Mouse (Mus musculus) embryonic facial prominence, embryonic 10.5 days (tissue): ENCODE measurements around the gene Slc22a6. TPM values are rescaled to one million over a fixed set of nuclear protein-coding genes. Genes with fewer than 3 reads are reported as not detected.

Experiments
- DNase-seq: peaks from one replicate; pipeline ENCODE4 v3.0.0-alpha.2; 2017; ENCODE audit warnings: low spot score
- H3K27ac ChIP-seq: fragments of 300-500 bp; sonication (generic); replicated peaks from 2 replicates; pipeline ENCODE4 v1.5.1; 2016; ENCODE audit warnings: mild to moderate bottlenecking
- H3K27me3 ChIP-seq: fragments of 300-500 bp; sonication (generic); replicated peaks from 2 replicates; pipeline ENCODE4 v1.6.1; 2016; ENCODE audit warnings: low read depth, mild to moderate bottlenecking; ENCODE audit not compliant: poor library complexity, severe bottlenecking
- H3K36me3 ChIP-seq: fragments of 300-500 bp; sonication (generic); replicated peaks from 2 replicates; pipeline ENCODE4 v1.6.1; 2016; ENCODE audit warnings: mild to moderate bottlenecking, moderate library complexity
- H3K4me1 ChIP-seq: fragments of 300-500 bp; sonication (generic); 2 replicates; pipeline ENCODE4 v1.6.1; 2016
- H3K4me3 ChIP-seq: fragments of 300-500 bp; sonication (generic); 2 replicates; pipeline ENCODE4 v1.5.1; 2016; ENCODE audit warnings: mild to moderate bottlenecking, moderate library complexity
- H3K9me3 ChIP-seq: fragments of 300-500 bp; sonication (generic); 2 replicates; pipeline ENCODE4 v1.6.1; 2016; ENCODE audit warnings: mild to moderate bottlenecking
- WGBS: fragments of 180-500 bp; shearing (Covaris S2); methylation state at CpG from one replicate; pipeline ENCODE4 v1.1.7; 2016; 5-methylcytosine and 5-hydroxymethylcytosine counted together
- polyA plus RNA-seq: library from polyadenylated mRNA; unstranded; fragments of >200 nt; fragmentation: Nextera tagmentation; extraction: Ambion mirVana; gene quantifications from 2 replicates; pipeline ENCODE4 v1.2.1, GENCODE M21; 2016

Gene Slc22a6
- polyA plus RNA-seq, 1 experiment from 2014 or later = 0.24 TPM

DNA sequence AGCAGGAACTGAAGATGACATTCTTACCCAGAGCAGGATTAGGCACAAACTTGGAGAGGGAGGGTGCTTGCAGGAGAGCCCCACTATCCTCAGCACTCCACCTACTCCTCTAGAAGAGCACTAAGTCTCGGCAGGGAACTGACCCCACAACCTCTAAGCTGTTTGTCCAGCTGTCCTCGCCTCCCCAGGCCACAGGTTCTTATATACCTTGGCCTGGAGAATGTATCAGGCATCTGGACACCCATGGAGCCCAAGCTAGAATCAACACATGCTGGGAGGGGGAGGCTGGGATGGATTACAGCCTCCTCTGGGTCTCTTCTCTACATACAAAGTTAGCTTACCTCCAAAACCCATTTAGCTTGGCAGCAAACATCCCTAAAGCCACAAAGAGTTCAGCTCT lies 3.5 kb upstream of the Slc22a6 start:
- no peak overlapping the region for H3K27ac ChIP-seq
- no peak for DNase-seq
- H3K27me3 ChIP-seq = no peaks in the 10 kb centered on the region; the same call in 1 of the 2 replicates
- WGBS = 41% methylated on average over 2 of the region's 2 CpGs
- no peaks in the 10 kb centered on the region for H3K9me3 ChIP-seq
- peaks cover 6% of the 10 kb centered on the region for H3K4me1 ChIP-seq
- H3K36me3 ChIP-seq = no peaks in the 10 kb centered on the region
- no peak overlapping the region for H3K4me3 ChIP-seq

DNA sequence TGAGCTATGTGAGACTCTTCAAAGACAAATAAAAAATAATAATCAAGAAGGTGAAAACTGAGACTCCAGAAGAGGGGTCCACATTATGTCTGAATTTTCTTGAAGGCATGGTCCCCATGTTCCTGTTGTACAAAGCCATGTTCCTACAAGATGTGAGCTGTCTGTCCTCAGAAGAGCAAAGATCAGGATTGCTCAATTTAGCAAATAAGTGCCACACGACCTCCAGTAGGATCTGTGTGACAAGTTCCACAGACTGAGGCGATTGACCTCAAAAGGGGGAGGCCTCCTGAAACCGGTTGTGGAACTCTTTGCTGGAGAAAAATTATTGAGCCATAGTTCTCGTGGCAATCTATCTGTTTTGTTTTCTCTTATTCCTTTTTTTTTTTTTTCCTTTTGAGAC lies 1.5 kb upstream of the Slc22a6 start:
- Histone ChIP-seq H3K36me3 (no peaks in the 10 kb centered on the region), H3K4me1 (peaks cover 6% of the 10 kb centered on the region), H3K27me3 (no peaks in the 10 kb centered on the region), H3K9me3 (no peaks in the 10 kb centered on the region), H3K4me3 (no peak overlapping the region), H3K27ac (no peak overlapping the region)
- WGBS = 74% methylated on average over 4 of the region's 4 CpGs
- no peak for DNase-seq

GRCm38 (mm10) chr19:8621098-8621497 lies 3.3 kb downstream of the Slc22a6 start:
- no peak for DNase-seq
- WGBS = 92% methylated on average over 7 of the region's 7 CpGs

DNA sequence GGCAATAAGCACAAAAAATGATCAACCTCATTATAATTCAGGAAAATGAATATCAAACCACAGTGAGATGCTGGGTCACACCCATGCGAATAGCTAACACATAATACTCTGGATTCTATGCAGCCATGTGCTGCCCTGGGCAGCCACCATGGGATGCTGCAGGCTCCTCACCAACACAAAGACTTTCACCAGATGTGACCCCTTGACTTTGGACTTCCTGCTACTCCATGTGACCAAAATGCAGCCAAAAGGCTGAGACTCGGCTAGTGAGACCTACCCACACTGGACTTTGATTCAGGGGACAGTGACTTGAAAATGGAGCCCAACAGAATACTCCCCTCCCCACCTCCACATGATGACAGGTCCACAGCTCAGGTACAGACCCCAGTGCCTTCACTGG lies 12.4 kb downstream of the Slc22a6 start:
- Histone ChIP-seq H3K9me3 (no peaks in the 10 kb centered on the region), H3K4me1 (0 out of 2 replicates have a peak, but pooled peaks cover 4% of the 10 kb centered on the region), H3K36me3 (no peaks in the 10 kb centered on the region), H3K27me3 (no peaks in the 10 kb centered on the region), H3K27ac (no peak overlapping the region), H3K4me3 (no peak overlapping the region)
- peak; percentile 13 for DNase-seq
- WGBS = 54% methylated on average over 2 of the region's 2 CpGs

More at GRCm38 (mm10) chr19:8621098-8621497, 3.3 kb downstream of the Slc22a6 start:
- Histone ChIP-seq H3K36me3 (no peaks in the 10 kb centered on the region), H3K27ac (no peak overlapping the region), H3K4me3 (no peak overlapping the region), H3K9me3 (no peaks in the 10 kb centered on the region), H3K27me3 (no peaks in the 10 kb centered on the region), H3K4me1 (peaks cover 6% of the 10 kb centered on the region)

GRCm38 (mm10) chr19:8630826-8631225 lies 13.0 kb downstream of the Slc22a6 start:
- WGBS = 84% methylated on average over 6 of the region's 6 CpGs
- no peak for DNase-seq
- no peak overlapping the region for H3K27ac ChIP-seq
- no peaks in the 10 kb centered on the region for H3K9me3 ChIP-seq
- H3K36me3 ChIP-seq = no peaks in the 10 kb centered on the region
- H3K4me3 ChIP-seq = no peak overlapping the region
- no peaks in the 10 kb centered on the region for H3K27me3 ChIP-seq
- H3K4me1 ChIP-seq = 0 out of 2 replicates have a peak, but pooled peaks cover 4% of the 10 kb centered on the region

GRCm38 (mm10) chr19:8632029-8632428 lies 14.2 kb downstream of the Slc22a6 start:
- no peaks in the 10 kb centered on the region for H3K27me3 ChIP-seq
- no peak overlapping the region for H3K4me3 ChIP-seq
- 85% methylated on average over 1 of the region's 1 CpGs for WGBS
- no peak overlapping the region for H3K27ac ChIP-seq
- DNase-seq = no peak
- no peaks in the 10 kb centered on the region for H3K9me3 ChIP-seq
- H3K4me1 ChIP-seq = 0 out of 2 replicates have a peak, but pooled peaks cover 4% of the 10 kb centered on the region
- no peaks in the 10 kb centered on the region for H3K36me3 ChIP-seq

DNA sequence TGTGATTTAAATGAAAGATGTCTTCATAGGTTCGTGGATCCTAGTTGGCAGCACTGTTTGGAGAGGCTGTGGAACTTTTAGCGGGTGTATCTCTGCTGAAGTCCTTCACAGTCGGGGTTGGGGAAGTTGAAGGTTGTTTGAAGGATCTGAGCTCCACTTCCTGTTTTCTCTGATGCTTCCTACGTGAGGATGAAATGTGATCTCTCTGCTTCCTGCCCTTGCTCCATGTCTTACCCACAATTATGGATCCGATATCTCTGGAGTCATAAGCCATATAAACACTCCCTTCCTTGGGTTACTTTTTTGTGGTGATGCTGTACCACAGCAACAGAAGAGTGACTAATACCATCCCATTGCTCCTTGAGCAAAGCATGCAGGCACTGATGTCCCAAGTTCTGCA lies 24.2 kb downstream of the Slc22a6 start:
- Histone ChIP-seq H3K36me3 (no peaks in the 10 kb centered on the region), H3K27ac (no peak overlapping the region), H3K4me1 (peaks cover 18% of the 10 kb centered on the region), H3K4me3 (no peak overlapping the region), H3K27me3 (no peaks in the 10 kb centered on the region), H3K9me3 (no peaks in the 10 kb centered on the region)
- DNase-seq = no peak
- WGBS = 50% methylated on average over 5 of the region's 5 CpGs

DNA sequence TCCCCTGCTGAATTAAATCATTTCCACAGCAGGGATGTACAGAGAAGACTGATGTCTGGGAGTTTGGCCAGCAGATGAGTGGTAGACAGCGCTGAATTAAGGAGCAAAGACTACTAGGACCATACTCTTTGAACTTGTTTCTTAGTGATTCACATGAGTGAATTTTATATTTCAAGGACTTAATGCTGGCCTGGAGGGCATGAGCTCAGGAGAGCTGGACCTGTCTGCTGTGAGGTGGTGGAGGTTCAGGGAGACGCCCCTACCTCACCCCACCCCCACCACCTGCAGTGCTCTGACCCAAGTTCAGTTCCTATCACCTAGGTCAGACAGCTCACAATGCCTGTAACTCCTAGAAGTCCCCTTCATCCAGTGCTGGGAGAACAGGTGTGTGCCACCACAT lies 28.6 kb downstream of the Slc22a6 start:
- H3K9me3 ChIP-seq = no peaks in the 10 kb centered on the region
- WGBS = 65% methylated on average over 2 of the region's 2 CpGs
- DNase-seq = no peak

GRCm38 (mm10) chr19:8655833-8656232 lies 38.0 kb downstream of the Slc22a6 start:
- H3K4me1 ChIP-seq = no peaks in the 10 kb centered on the region
- no peak for DNase-seq
- H3K27ac ChIP-seq = no peak overlapping the region
- H3K4me3 ChIP-seq = no peak overlapping the region
- H3K27me3 ChIP-seq = peaks cover 7% of the 10 kb centered on the region
- no peaks in the 10 kb centered on the region for H3K9me3 ChIP-seq
- no peaks in the 10 kb centered on the region for H3K36me3 ChIP-seq

More for the DNA sequence above, 28.6 kb downstream of the Slc22a6 start:
- no peaks in the 10 kb centered on the region for H3K36me3 ChIP-seq
- H3K4me3 ChIP-seq = no peak overlapping the region
- no peaks in the 10 kb centered on the region for H3K27me3 ChIP-seq
- peaks cover 21% of the 10 kb centered on the region for H3K4me1 ChIP-seq
- H3K27ac ChIP-seq = no peak overlapping the region

GRCm38 (mm10) chr19:8656341-8656740 lies 38.5 kb downstream of the Slc22a6 start:
- DNase-seq = no peak
- WGBS = 78% methylated on average over 4 of the region's 4 CpGs
- H3K27ac ChIP-seq = no peak overlapping the region

DNA sequence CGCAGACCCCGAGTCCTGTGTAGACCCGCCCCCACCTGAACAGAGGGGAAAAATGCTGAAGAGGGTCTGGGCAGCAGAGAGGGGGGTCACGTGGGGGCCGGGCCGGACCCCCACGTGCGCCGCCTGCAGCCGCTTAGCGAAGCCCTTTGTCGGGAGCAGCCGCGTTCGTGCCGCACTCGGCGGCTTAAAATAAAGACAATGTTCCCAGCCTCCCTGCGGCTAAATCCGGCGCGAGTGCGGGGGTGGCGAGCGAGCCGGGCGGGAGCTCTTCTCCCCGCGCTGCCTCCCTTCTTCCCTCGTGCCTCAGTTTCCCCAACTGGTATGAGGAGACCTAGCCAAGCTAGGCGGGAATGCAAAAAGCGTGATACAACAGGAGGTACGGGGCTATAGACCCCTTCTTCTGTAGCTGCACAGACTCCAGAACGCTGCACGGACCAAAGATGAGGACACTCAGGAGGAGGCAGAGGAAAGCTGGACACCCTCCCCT lies 44.0 kb downstream of the Slc22a6 start:
- peaks cover 29% of the 10 kb centered on the region for H3K4me1 ChIP-seq
- H3K4me3 ChIP-seq = peak overlapping the region; percentile 63
- WGBS = 2% methylated on average over 35 of the region's 35 CpGs
- peak overlapping the region; percentile 85 for H3K27ac ChIP-seq
- H3K9me3 ChIP-seq = no peaks in the 10 kb centered on the region
- no peaks in the 10 kb centered on the region for H3K36me3 ChIP-seq
- peaks cover 48% of the 10 kb centered on the region for H3K27me3 ChIP-seq
- DNase-seq = peak; percentile 75

More at GRCm38 (mm10) chr19:8656341-8656740, 38.5 kb downstream of the Slc22a6 start:
- Histone ChIP-seq H3K4me1 (no peaks in the 10 kb centered on the region), H3K27me3 (peaks cover 12% of the 10 kb centered on the region), H3K9me3 (no peaks in the 10 kb centered on the region), H3K4me3 (no peak overlapping the region), H3K36me3 (no peaks in the 10 kb centered on the region)

GRCm38 (mm10) chr19:8662337-8662736 lies 44.5 kb downstream of the Slc22a6 start:
- Histone ChIP-seq H3K4me1 (peaks cover 29% of the 10 kb centered on the region), H3K36me3 (no peaks in the 10 kb centered on the region), H3K27me3 (peaks cover 48% of the 10 kb centered on the region), H3K9me3 (no peaks in the 10 kb centered on the region), H3K27ac (peak overlapping the region; percentile 85), H3K4me3 (peak overlapping the region; percentile 63)
- DNase-seq = peak; percentile 86
- 2% methylated on average over 11 of the region's 11 CpGs for WGBS

- peak within 1 kb of the TSS; percentile 27; the same call in 1 of the 2 replicates for H3K27ac ChIP-seq
- peaks cover 29% of the 10 kb centered on the region for H3K4me1 ChIP-seq
- H3K4me3 ChIP-seq = peak within 1 kb of the TSS; percentile 63
- H3K27me3 ChIP-seq = peaks cover 48% of the 10 kb centered on the region
- WGBS = 79% methylated on average over 9 of the region's 9 CpGs
- H3K36me3 ChIP-seq = no peaks in the 10 kb centered on the region
- no peaks in the 10 kb centered on the region for H3K9me3 ChIP-seq
- DNase-seq = no peak
Measured at GRCm38 (mm10) chr19:8663360-8663839, 45.6 kb downstream of the Slc22a6 start, which contains the start of gene Chrm1. Gene Chrm1 (plus strand): TSS chr19:8663789.
